Mouse (Mus musculus): Measurements from ENCODE around the gene Klhl5.

GRCm38 (mm10) chr5:65178477-65178876 is 71.1 kb downstream of the Klhl5 start:
- TF ChIP-seq CTCF (IDR thresholded peaks at IDR 0.05) = no peak
- no peak for TF ChIP-seq EP300 (IDR thresholded peaks at IDR 0.05)
